Mouse (Mus musculus) embryonic facial prominence, embryonic 12.5 days (tissue): ENCODE data around the gene Synpo2l. TPM values are rescaled to one million over a fixed set of nuclear protein-coding genes. Genes with fewer than 3 reads are reported as not detected.

Experiments
- ATAC-seq: fragments of 200-750 bp; cut with Nextera tagmentation; 2 replicates; pipeline ENCODE4 v1.8.0; 2017; ENCODE audit not compliant: insufficient number of reproducible peaks, insufficient read depth, low FRiP score, low TSS enrichment
- H3K27ac ChIP-seq: fragments of 300-500 bp; sonication (generic); 2 replicates; pipeline ENCODE4 v1.5.1; 2016; ENCODE audit warnings: mild to moderate bottlenecking
- H3K27me3 ChIP-seq: fragments of 300-500 bp; sonication (generic); 2 replicates; pipeline ENCODE4 v1.6.1; 2016; ENCODE audit warnings: mild to moderate bottlenecking, moderate library complexity
- H3K36me3 ChIP-seq: fragments of 300-500 bp; sonication (generic); 2 replicates; pipeline ENCODE4 v1.6.1; 2016; ENCODE audit warnings: mild to moderate bottlenecking
- H3K4me1 ChIP-seq: fragments of 300-500 bp; sonication (generic); 2 replicates; pipeline ENCODE4 v1.6.1; 2016
- H3K4me2 ChIP-seq: fragments of 300-500 bp; sonication (generic); replicated peaks from 2 replicates; pipeline ENCODE4 v1.6.1; 2016; ENCODE audit warnings: mild to moderate bottlenecking, moderate library complexity
- H3K4me3 ChIP-seq: fragments of 300-500 bp; sonication (generic); 2 replicates; pipeline ENCODE4 v1.5.1; 2016; ENCODE audit warnings: mild to moderate bottlenecking
- H3K9ac ChIP-seq: fragments of 300-500 bp; sonication (generic); 2 replicates; pipeline ENCODE4 v1.6.1; 2016; ENCODE audit warnings: mild to moderate bottlenecking, moderate library complexity
- H3K9me3 ChIP-seq: fragments of 300-500 bp; sonication (generic); 2 replicates; pipeline ENCODE4 v1.6.1; 2016; ENCODE audit warnings: mild to moderate bottlenecking, moderate library complexity
- WGBS: fragments of 180-500 bp; shearing (Covaris S2); methylation state at CpG from one replicate; pipeline ENCODE4 v1.1.7; 2016; 5-methylcytosine and 5-hydroxymethylcytosine counted together
- microRNA-seq: library from miRNA; unstranded; fragments of <30 nt; microRNA quantifications from one replicate; pipeline ENCODE4, GENCODE M21; 2017
- polyA plus RNA-seq: library from polyadenylated mRNA; unstranded; fragments of >200 nt; fragmentation: Nextera tagmentation; extraction: Ambion mirVana; gene quantifications from 2 replicates; pipeline ENCODE4 v1.2.1, GENCODE M21; 2016

Synpo2l gene
- polyA plus RNA-seq, 1 experiment from 2014 or later: 8.6 TPM

- Histone ChIP-seq H3K9ac (no peak overlapping the region), H3K4me3 (no peak overlapping the region), H3K27me3 (no peaks in the 10 kb centered on the region), H3K27ac (no peak overlapping the region), H3K4me2 (no peak overlapping the region), H3K4me1 (no peaks in the 10 kb centered on the region), H3K9me3 (no peaks in the 10 kb centered on the region), H3K36me3 (peaks cover 3% of the 10 kb centered on the region; the same call in 1 of the 2 replicates)
- WGBS: 53% methylated on average over 2 of the region's 2 CpGs
- ATAC-seq: no peak
Measured at GRCm38 (mm10) chr14:20616421-20616820, 51.7 kb downstream of the Synpo2l start.

- no peak overlapping the region for H3K4me3 ChIP-seq
- H3K4me2 ChIP-seq: no peak overlapping the region
- no peak overlapping the region for H3K9ac ChIP-seq
- WGBS: 100% methylated on average over 2 of the region's 2 CpGs
- no peaks in the 10 kb centered on the region for H3K36me3 ChIP-seq
- no peak for ATAC-seq
- H3K27me3 ChIP-seq: no peaks in the 10 kb centered on the region
- no peaks in the 10 kb centered on the region for H3K9me3 ChIP-seq
- H3K4me1 ChIP-seq: no peaks in the 10 kb centered on the region
- no peak overlapping the region for H3K27ac ChIP-seq
Measured at GRCm38 (mm10) chr14:20615075-20615474, 53.1 kb downstream of the Synpo2l start.

DNA sequence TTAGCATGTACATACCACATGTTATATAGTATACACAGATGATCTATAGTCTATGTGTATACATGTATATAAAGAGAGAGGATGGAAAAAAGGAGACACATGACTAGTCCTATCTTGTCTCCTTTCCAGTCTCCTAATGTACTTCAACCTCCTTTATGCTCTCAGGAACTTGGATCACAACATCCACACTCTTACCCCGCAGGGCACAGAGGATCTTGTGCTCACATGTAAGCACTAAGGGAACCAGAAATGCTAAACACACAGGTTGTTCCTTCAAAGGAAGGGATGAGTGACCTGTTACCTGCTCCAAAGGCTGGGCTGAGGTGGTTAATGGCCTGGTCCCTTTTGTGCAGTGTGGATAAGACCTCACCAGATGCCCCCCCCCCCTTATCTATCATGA lies 55.3 kb downstream of the Synpo2l start:
- H3K4me1 ChIP-seq: no peaks in the 10 kb centered on the region
- no peak for ATAC-seq
- H3K4me2 ChIP-seq: no peak overlapping the region
- 96% methylated on average over 1 of the region's 1 CpGs for WGBS
- H3K36me3 ChIP-seq: no peaks in the 10 kb centered on the region
- no peak overlapping the region for H3K4me3 ChIP-seq
- H3K9ac ChIP-seq: no peak overlapping the region
- no peak overlapping the region for H3K27ac ChIP-seq
- no peaks in the 10 kb centered on the region for H3K27me3 ChIP-seq
- no peaks in the 10 kb centered on the region for H3K9me3 ChIP-seq

- no peak overlapping the region for H3K9ac ChIP-seq
- no peak for ATAC-seq
- 75% methylated on average over 4 of the region's 4 CpGs for WGBS
Measured at GRCm38 (mm10) chr14:20610146-20610545, 58.0 kb downstream of the Synpo2l start.

DNA sequence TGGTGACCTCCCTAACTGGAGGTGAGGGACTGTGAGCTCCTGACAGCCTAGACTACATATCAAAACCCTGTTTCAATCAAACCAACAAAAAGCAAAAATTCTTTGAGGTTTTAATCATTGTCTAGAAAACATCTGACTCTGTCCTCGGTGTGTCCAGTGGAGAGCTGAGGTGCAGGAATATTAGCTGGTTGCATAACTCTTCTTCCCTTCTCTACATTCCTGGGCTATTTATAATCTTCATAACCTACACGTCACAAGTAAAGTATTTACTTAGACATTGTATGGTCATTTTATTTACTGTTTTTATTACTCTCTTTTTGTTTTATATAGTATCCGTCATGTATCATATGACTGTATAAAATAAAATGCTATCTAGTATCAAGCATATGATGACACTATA lies 58.6 kb downstream of the Synpo2l start:
- peaks cover 3% of the 10 kb centered on the region; the same call in 1 of the 2 replicates for H3K36me3 ChIP-seq
- ATAC-seq: no peak
- H3K4me3 ChIP-seq: no peak overlapping the region
- H3K27ac ChIP-seq: no peak overlapping the region
- no peaks in the 10 kb centered on the region for H3K9me3 ChIP-seq
- no peaks in the 10 kb centered on the region for H3K27me3 ChIP-seq
- no peak overlapping the region for H3K9ac ChIP-seq
- 78% methylated on average over 3 of the region's 3 CpGs for WGBS
- no peaks in the 10 kb centered on the region for H3K4me1 ChIP-seq
- H3K4me2 ChIP-seq: no peak overlapping the region

More at GRCm38 (mm10) chr14:20610146-20610545, 58.0 kb downstream of the Synpo2l start:
- no peaks in the 10 kb centered on the region for H3K9me3 ChIP-seq
- no peak overlapping the region for H3K4me2 ChIP-seq
- peaks cover 3% of the 10 kb centered on the region; the same call in 1 of the 2 replicates for H3K36me3 ChIP-seq
- H3K4me1 ChIP-seq: no peaks in the 10 kb centered on the region
- H3K27me3 ChIP-seq: no peaks in the 10 kb centered on the region
- no peak overlapping the region for H3K27ac ChIP-seq
- H3K4me3 ChIP-seq: no peak overlapping the region

Small RNAs within 50 kb of the gene (microRNA-seq; reads per million reads assigned to microRNA genes)
- 1.6 reads per million for gene Mir6946

Other genes starting within 250 kb of the Synpo2l start
- gene Cfap70, start 216.1 kb downstream of the Synpo2l start, polyA plus RNA-seq: 0.18 and 0.67 TPM in 2 replicates
- gene Anxa7, start 188.2 kb downstream of the Synpo2l start, polyA plus RNA-seq: 30.8 and 34.0 TPM in 2 replicates
- 1.4 and 1.6 TPM in 2 replicates for gene Mss51, start 171.5 kb downstream of the Synpo2l start, polyA plus RNA-seq
- gene Ppp3cb, start 121.8 kb downstream of the Synpo2l start, polyA plus RNA-seq: 59.5 and 62.4 TPM in 2 replicates
- 10.6 and 11.1 TPM in 2 replicates for gene Usp54, start 27.3 kb downstream of the Synpo2l start, polyA plus RNA-seq
- gene Myoz1, start 11.8 kb downstream of the Synpo2l start, polyA plus RNA-seq: 0.45 and 0.63 TPM in 2 replicates
- 97.3 and 100 TPM in 2 replicates for gene Sec24c, start 6.0 kb upstream of the Synpo2l start, polyA plus RNA-seq
- 27.4 and 29.3 TPM in 2 replicates for gene Fut11, start 26.6 kb upstream of the Synpo2l start, polyA plus RNA-seq
- 233 and 238 TPM in 2 replicates for gene Chchd1, start 34.7 kb upstream of the Synpo2l start, polyA plus RNA-seq
- 45.8 and 49.1 TPM in 2 replicates for gene Zswim8, start 39.2 kb upstream of the Synpo2l start, polyA plus RNA-seq
- gene Ndst2, start 66.2 kb upstream of the Synpo2l start, polyA plus RNA-seq: 34.7 and 35.1 TPM in 2 replicates
- 68.7 and 76.5 TPM in 2 replicates for gene Camk2g, start 125.7 kb upstream of the Synpo2l start, polyA plus RNA-seq
- 0.99 and 1.2 TPM in 2 replicates for gene Plau, start 168.3 kb upstream of the Synpo2l start, polyA plus RNA-seq